Mouse (Mus musculus): ENCODE data around the gene BC024978. TPM values are rescaled to one million over a fixed set of nuclear protein-coding genes. Genes with fewer than 3 reads are reported as not detected.
"Not testable (repeated sequence)": the region's sequence is repeated elsewhere in the genome, so short reads cannot be mapped to it uniquely, and the experiment has no call there.

BC024978 gene
- polyA plus RNA-seq, 1 experiment from 2014 or later: 1.5 TPM

GRCm38 (mm10) chr7:27228865-27229264 lies 33.3 kb downstream of the BC024978 start:
- Histone ChIP-seq H3K4me1 (peaks cover 74% of the 10 kb centered on the region), H3K9me3 (replicated peaks) (no peaks in the 10 kb centered on the region), H3K27me3 (replicated peaks) (no peaks in the 10 kb centered on the region), H3K27ac (peak overlapping the region; percentile 80), H3K4me2 (peak overlapping the region; percentile 92), H3K36me3 (peaks cover 7% of the 10 kb centered on the region), H3K4me3 (peak overlapping the region; percentile 70), H3K9ac (peak overlapping the region; percentile 84)
- no peak for ATAC-seq
- WGBS (ENCODE audit: insufficient replicate concordance): 24% methylated on average over 6 of the region's 6 CpGs

GRCm38 (mm10) chr7:27230781-27231180 lies 35.2 kb downstream of the BC024978 start:
- WGBS (ENCODE audit: insufficient replicate concordance): 55% methylated on average over 4 of the region's 4 CpGs
- H3K4me2 ChIP-seq: no peak overlapping the region
- no peaks in the 10 kb centered on the region for H3K27me3 ChIP-seq (replicated peaks)
- peaks cover 60% of the 10 kb centered on the region for H3K4me1 ChIP-seq
- H3K36me3 ChIP-seq: no peaks in the 10 kb centered on the region
- no peak for ATAC-seq
- no peaks in the 10 kb centered on the region for H3K9me3 ChIP-seq (replicated peaks)
- H3K9ac ChIP-seq: no peak overlapping the region
- H3K4me3 ChIP-seq: no peak overlapping the region
- H3K27ac ChIP-seq: no peak overlapping the region

GRCm38 (mm10) chr7:27231693-27232331 lies 36.2 kb downstream of the BC024978 start:
- Histone ChIP-seq H3K27ac (no peak overlapping the region), H3K4me2 (peak overlapping the region; percentile 89; the same call in 1 of the 2 replicates)
- ATAC-seq: no peak

GRCm38 (mm10) chr7:27232781-27233281 lies 37.2 kb downstream of the BC024978 start, which contains the start of gene Coq8b:
Gene Coq8b (plus strand): TSS chr7:27233023.
- peak; percentile 88 for ATAC-seq
- Histone ChIP-seq H3K4me2 (peak within 1 kb of the TSS; percentile 89), H3K36me3 (peaks cover 6% of the 10 kb centered on the region; the same call in 1 of the 2 replicates), H3K9ac (peak within 1 kb of the TSS; percentile 71), H3K4me1 (peaks cover 40% of the 10 kb centered on the region), H3K27ac (peak within 1 kb of the TSS; percentile 56), H3K9me3 (replicated peaks) (no peaks in the 10 kb centered on the region), H3K4me3 (peak within 1 kb of the TSS; percentile 75), H3K27me3 (replicated peaks) (no peaks in the 10 kb centered on the region)
- under 1% methylated on average over 25 of the region's 25 CpGs for WGBS (ENCODE audit: insufficient replicate concordance)

More at GRCm38 (mm10) chr7:27231693-27232331, 36.2 kb downstream of the BC024978 start:
- Histone ChIP-seq H3K4me1 (peaks cover 50% of the 10 kb centered on the region), H3K9me3 (replicated peaks) (no peaks in the 10 kb centered on the region), H3K27me3 (replicated peaks) (no peaks in the 10 kb centered on the region), H3K36me3 (no peaks in the 10 kb centered on the region), H3K4me3 (no peak overlapping the region), H3K9ac (no peak overlapping the region)
- 69% methylated on average over 7 of the region's 7 CpGs for WGBS (ENCODE audit: insufficient replicate concordance)

- Histone ChIP-seq H3K27me3 (replicated peaks) (no peaks in the 10 kb centered on the region), H3K9me3 (replicated peaks) (no peaks in the 10 kb centered on the region), H3K4me1 (peaks cover 37% of the 10 kb centered on the region), H3K27ac (peak overlapping the region; percentile 56; the same call in 1 of the 2 replicates), H3K9ac (peak overlapping the region; percentile 71), H3K36me3 (peaks cover 8% of the 10 kb centered on the region; the same call in 1 of the 2 replicates), H3K4me3 (peak overlapping the region; percentile 75), H3K4me2 (peak overlapping the region; percentile 89)
- 12% methylated on average over 6 of the region's 6 CpGs for WGBS (ENCODE audit: insufficient replicate concordance)
- ATAC-seq: no peak
Observed at GRCm38 (mm10) chr7:27233300-27233699, 37.7 kb downstream of the BC024978 start.

- Histone ChIP-seq H3K9me3 (replicated peaks) (no peaks in the 10 kb centered on the region), H3K4me1 (peaks cover 22% of the 10 kb centered on the region), H3K27me3 (replicated peaks) (no peaks in the 10 kb centered on the region), H3K36me3 (peaks cover 22% of the 10 kb centered on the region), H3K9ac (no peak overlapping the region), H3K4me2 (no peak overlapping the region), H3K4me3 (no peak overlapping the region), H3K27ac (no peak overlapping the region)
- no peak for ATAC-seq
- WGBS (ENCODE audit: insufficient replicate concordance): 76% methylated on average over 2 of the region's 2 CpGs
Observed at GRCm38 (mm10) chr7:27235726-27236125, 40.1 kb downstream of the BC024978 start.

- Histone ChIP-seq H3K9ac (no peak overlapping the region), H3K27me3 (replicated peaks) (no peaks in the 10 kb centered on the region), H3K4me2 (no peak overlapping the region), H3K36me3 (peaks cover 31% of the 10 kb centered on the region), H3K4me3 (no peak overlapping the region), H3K4me1 (peaks cover 13% of the 10 kb centered on the region), H3K9me3 (replicated peaks) (no peaks in the 10 kb centered on the region), H3K27ac (no peak overlapping the region)
- WGBS (ENCODE audit: insufficient replicate concordance): 67% methylated on average over 2 of the region's 2 CpGs
- ATAC-seq: no peak
Observed at GRCm38 (mm10) chr7:27237527-27237926, 41.9 kb downstream of the BC024978 start.

GRCm38 (mm10) chr7:27238568-27238967 lies 43.0 kb downstream of the BC024978 start:
- Histone ChIP-seq H3K4me1 (peaks cover 9% of the 10 kb centered on the region), H3K27me3 (replicated peaks) (no peaks in the 10 kb centered on the region), H3K36me3 (peaks cover 37% of the 10 kb centered on the region), H3K9me3 (replicated peaks) (no peaks in the 10 kb centered on the region), H3K4me3 (no peak overlapping the region), H3K9ac (no peak overlapping the region), H3K27ac (no peak overlapping the region), H3K4me2 (no peak overlapping the region)
- WGBS (ENCODE audit: insufficient replicate concordance): 74% methylated on average over 5 of the region's 5 CpGs
- no peak for ATAC-seq

GRCm38 (mm10) chr7:27243211-27243610 lies 47.6 kb downstream of the BC024978 start:
- Histone ChIP-seq H3K4me2 (no peak overlapping the region), H3K27me3 (replicated peaks) (no peaks in the 10 kb centered on the region), H3K27ac (no peak overlapping the region), H3K36me3 (peaks cover 44% of the 10 kb centered on the region), H3K4me3 (no peak overlapping the region), H3K9me3 (replicated peaks) (no peaks in the 10 kb centered on the region), H3K4me1 (no peaks in the 10 kb centered on the region), H3K9ac (no peak overlapping the region; the same call in 1 of the 2 replicates)
- 70% methylated on average over 8 of the region's 8 CpGs for WGBS (ENCODE audit: insufficient replicate concordance)
- no peak for ATAC-seq

GRCm38 (mm10) chr7:27244088-27244487 lies 48.5 kb downstream of the BC024978 start:
- WGBS (ENCODE audit: insufficient replicate concordance): 65% methylated on average over 2 of the region's 2 CpGs
- not testable (repeated sequence) for H3K27me3 ChIP-seq (replicated peaks); H3K4me3 ChIP-seq; H3K27ac ChIP-seq; H3K4me2 ChIP-seq; ATAC-seq; H3K9ac ChIP-seq; H3K9me3 ChIP-seq (replicated peaks); H3K4me1 ChIP-seq
- H3K36me3 ChIP-seq: peaks cover 39% of the 10 kb centered on the region

- peaks cover 22% of the 10 kb centered on the region; the same call in 1 of the 2 replicates for H3K36me3 ChIP-seq
- H3K27me3 ChIP-seq (replicated peaks): no peaks in the 10 kb centered on the region
- no peak overlapping the region for H3K27ac ChIP-seq
- no peak overlapping the region for H3K9ac ChIP-seq
- no peak overlapping the region for H3K4me2 ChIP-seq
- H3K4me3 ChIP-seq: no peak overlapping the region
- ATAC-seq: no peak
- no peaks in the 10 kb centered on the region for H3K9me3 ChIP-seq (replicated peaks)
- WGBS (ENCODE audit: insufficient replicate concordance): 69% methylated on average over 2 of the region's 2 CpGs
- H3K4me1 ChIP-seq: peaks cover 14% of the 10 kb centered on the region; the same call in 1 of the 2 replicates
Observed at GRCm38 (mm10) chr7:27249146-27249545, 53.6 kb downstream of the BC024978 start.

GRCm38 (mm10) chr7:27249928-27250327 lies 54.3 kb downstream of the BC024978 start:
- H3K9me3 ChIP-seq (replicated peaks): no peaks in the 10 kb centered on the region
- H3K4me2 ChIP-seq: no peak overlapping the region
- no peak for ATAC-seq
- no peak overlapping the region for H3K4me3 ChIP-seq
- peaks cover 22% of the 10 kb centered on the region; the same call in 1 of the 2 replicates for H3K36me3 ChIP-seq
- WGBS (ENCODE audit: insufficient replicate concordance): 77% methylated on average over 5 of the region's 5 CpGs
- no peak overlapping the region for H3K27ac ChIP-seq
- peaks cover 22% of the 10 kb centered on the region for H3K4me1 ChIP-seq
- H3K27me3 ChIP-seq (replicated peaks): no peaks in the 10 kb centered on the region
- no peak overlapping the region for H3K9ac ChIP-seq

All from liver, embryonic 12.5 days (tissue).